Mouse (Mus musculus) megakaryocyte, embryonic 14.5 days (primary cell): Measurements from ENCODE around the gene Ifitm2.

Experiments used
- FLI1 ChIP-seq: IDR thresholded peaks from 2 replicates; pipeline ENCODE4 v1.6.1; 2012; ENCODE audit warnings: low read length, inconsistent platforms, mixed read lengths
- GATA1 ChIP-seq: IDR thresholded peaks from 3 replicates; pipeline ENCODE4 v1.6.1; 2012; ENCODE audit warnings: mixed read lengths, low read length, inconsistent platforms, borderline replicate concordance

GRCm38 (mm10) chr7:140920418-140921029 lies 35.3 kb downstream of the Ifitm2 start, which contains the start of gene Nlrp6:
- TF ChIP-seq GATA1 = no peak
- no peak for TF ChIP-seq FLI1
